In genomic region chr7:114275372-114276004, GRCm38 (mm10) we compare ENCODE assay signal across 8 mouse cellular contexts. TPM values are rescaled to one million over a fixed set of nuclear protein-coding genes. Genes with fewer than 3 reads are reported as not detected.
DNase-seq lines count a peak whose midpoint lies in the region; ATAC-seq and TF ChIP-seq lines count a peak whose summit lies in the region.

No protein-coding gene starts in this region.

- peak overlapping the region; percentile 82 for H3K4me3 ChIP-seq in cerebellum, adult 2 months (replicated peaks; ENCODE audit: insufficient read depth, low read depth, low read length)
- H3K4me3 ChIP-seq in erythroblast, embryonic 14.5 days (replicated peaks) = peak overlapping the region; percentile 70
- peak overlapping the region; percentile 73 for H3K4me3 ChIP-seq in limb, embryonic 15.5 days
- peak overlapping the region; percentile 84 for H3K4me3 ChIP-seq in stomach, embryonic 14.5 days (ENCODE audit: low read depth, low read length)

- H3K4me2 ChIP-seq in limb, embryonic 15.5 days = peak overlapping the region; percentile 71
- H3K4me2 ChIP-seq in stomach, embryonic 14.5 days (replicated peaks; ENCODE audit: low read depth, low read length) = peak overlapping the region; percentile 92

- peaks cover 39% of the 10 kb centered on the region for H3K36me3 ChIP-seq in erythroblast, embryonic 14.5 days (ENCODE audit: control insufficient read depth)
- H3K36me3 ChIP-seq in limb, embryonic 15.5 days = peaks cover 22% of the 10 kb centered on the region
- peaks cover 22% of the 10 kb centered on the region for H3K36me3 ChIP-seq in stomach, embryonic 14.5 days (ENCODE audit: control insufficient read depth, insufficient read depth, low read length)

- WGBS in cerebellum, adult 2 months = under 1% methylated on average over 24 of the region's 24 CpGs
- WGBS in limb, embryonic 15.5 days = 2% methylated on average over 24 of the region's 24 CpGs
- 2% methylated on average over 24 of the region's 24 CpGs for WGBS in stomach, embryonic 14.5 days

- TF ChIP-seq CTCF in cerebellum, adult 2 months (IDR thresholded peaks at IDR 0.05; ENCODE audit: borderline replicate concordance, insufficient read depth, low read depth, low read length) = no peak

- H3K9me3 ChIP-seq in erythroblast, embryonic 14.5 days (ENCODE audit: control insufficient read depth, low read length) = no peaks in the 10 kb centered on the region
- H3K9me3 ChIP-seq in limb, embryonic 15.5 days = no peaks in the 10 kb centered on the region
- no peaks in the 10 kb centered on the region for H3K9me3 ChIP-seq in stomach, embryonic 14.5 days (ENCODE audit: control insufficient read depth, low read depth, low read length)

- peak overlapping the region; percentile 71 for H3K27ac ChIP-seq in cerebellum, adult 2 months (ENCODE audit: insufficient read depth, low read length)
- H3K27ac ChIP-seq in limb, embryonic 15.5 days = peak overlapping the region; percentile 51; the same call in 1 of the 2 replicates
- peak overlapping the region; percentile 18; the same call in 1 of the 2 replicates for H3K27ac ChIP-seq in stomach, embryonic 14.5 days (ENCODE audit: low read length)

- no peak for TF ChIP-seq POLR2A in cerebellum, adult 2 months (IDR thresholded peaks at IDR 0.05; ENCODE audit: borderline replicate concordance, insufficient read depth, low read length)

- H3K27me3 ChIP-seq in cerebellum, adult 2 months (ENCODE audit: control insufficient read depth, insufficient read depth, low read length) = no peaks in the 10 kb centered on the region
- no peaks in the 10 kb centered on the region for H3K27me3 ChIP-seq in erythroblast, embryonic 14.5 days (ENCODE audit: control insufficient read depth)
- no peaks in the 10 kb centered on the region for H3K27me3 ChIP-seq in limb, embryonic 15.5 days
- H3K27me3 ChIP-seq in stomach, embryonic 14.5 days (ENCODE audit: control insufficient read depth, insufficient read depth, low read length) = no peaks in the 10 kb centered on the region

- peak; percentile 78; the same call in 1 of the 2 replicates for ATAC-seq in limb, embryonic 15.5 days (ENCODE audit: insufficient number of reproducible peaks, low FRiP score, low TSS enrichment, low read depth)
- ATAC-seq in stomach, embryonic 14.5 days (ENCODE audit: insufficient number of reproducible peaks, insufficient read depth, low FRiP score, low read depth) = no peak; the same call in 1 of the 2 replicates

- H3K4me1 ChIP-seq in cerebellum, adult 2 months (ENCODE audit: control insufficient read depth, insufficient read depth, low read length) = no peaks in the 10 kb centered on the region
- H3K4me1 ChIP-seq in erythroblast, embryonic 14.5 days (ENCODE audit: control insufficient read depth) = peaks cover 26% of the 10 kb centered on the region
- peaks cover 14% of the 10 kb centered on the region for H3K4me1 ChIP-seq in limb, embryonic 15.5 days
- peaks cover 5% of the 10 kb centered on the region for H3K4me1 ChIP-seq in stomach, embryonic 14.5 days (ENCODE audit: control insufficient read depth, insufficient read depth, low read length)

- peak overlapping the region; percentile 80 for H3K9ac ChIP-seq in limb, embryonic 15.5 days
- H3K9ac ChIP-seq in stomach, embryonic 14.5 days (replicated peaks; ENCODE audit: low read depth, low read length) = peak overlapping the region; percentile 66

- DNase-seq in cerebellum, adult 2 months = no peak
- no peak for DNase-seq in cerebellum, adult 9-11 months
- DNase-seq in 3T3-L1 (ENCODE audit: low read depth, low spot score) = peak; percentile 5
- DNase-seq in embryo, embryonic 11 days = no peak
- no peak for DNase-seq in yolk sac, embryonic 10.5 days (ENCODE audit: low spot score)

RNA-seq across cellular contexts. Expression of gene Psma1, which starts 0.4 kb away (rescaled TPM):
- 177 and 179 TPM in 2 replicates for polyA plus RNA-seq in cerebellum, adult 2 months (2012; rRNA removed)
- polyA plus RNA-seq in erythroblast, embryonic 14.5 days (2012) = 0.78 and 1.1 TPM in 2 replicates
- polyA plus RNA-seq in limb, embryonic 15.5 days (2015; fragmentation: Nextera tagmentation; extraction: Ambion mirVana) = 336 and 352 TPM in 2 replicates
- 391 and 397 TPM in 2 replicates for polyA plus RNA-seq in stomach, embryonic 14.5 days (2014; fragmentation: Nextera tagmentation; extraction: Ambion mirVana)

RNA-seq across cellular contexts. Expression of gene Copb1, which starts 21.0 kb away (rescaled TPM):
- 44.9 and 50.5 TPM in 2 replicates for polyA plus RNA-seq in cerebellum, adult 2 months (2012; rRNA removed)
- 0.14 and 0.22 TPM in 2 replicates for polyA plus RNA-seq in erythroblast, embryonic 14.5 days (2012)
- polyA plus RNA-seq in limb, embryonic 15.5 days (2015; fragmentation: Nextera tagmentation; extraction: Ambion mirVana) = 141 and 143 TPM in 2 replicates
- polyA plus RNA-seq in stomach, embryonic 14.5 days (2014; fragmentation: Nextera tagmentation; extraction: Ambion mirVana) = 127 and 135 TPM in 2 replicates

Comparison
In these comparisons a context has a peak if more than half of its experiments do, and no peak if none do; other contexts are left out.
1. H3K27ac ChIP-seq: peak in every context shown above with its lines; median percentile 71 in cerebellum, adult 2 months; 51 in limb, embryonic 15.5 days; 18 in stomach, embryonic 14.5 days.
2. RNA of gene Psma1, which starts 0.4 kb away (polyA plus RNA-seq): 391 to 397 TPM in stomach, embryonic 14.5 days, 336 to 352 TPM in limb, embryonic 15.5 days and 177 to 179 TPM in cerebellum, adult 2 months; 0.78 to 1.1 TPM in erythroblast, embryonic 14.5 days; every median in the first group is over 10 times any median in the second.
3. RNA of gene Copb1, which starts 21.0 kb away (polyA plus RNA-seq): 141 to 143 TPM in limb, embryonic 15.5 days, 127 to 135 TPM in stomach, embryonic 14.5 days and 44.9 to 50.5 TPM in cerebellum, adult 2 months; 0.14 to 0.22 TPM in erythroblast, embryonic 14.5 days; every median in the first group is over 10 times any median in the second.
4. Peak in every context shown above with its lines, with median percentiles within 50 percentile points of each other: H3K4me3 ChIP-seq.